Mouse (Mus musculus) cerebellum, adult 11-12 months (tissue): Measurements from ENCODE around the gene Vezt.

ENCODE experiments used
- DNase-seq: peaks from one replicate; pipeline ENCODE4 v3.0.0; 2022

Gene Vezt

DNA sequence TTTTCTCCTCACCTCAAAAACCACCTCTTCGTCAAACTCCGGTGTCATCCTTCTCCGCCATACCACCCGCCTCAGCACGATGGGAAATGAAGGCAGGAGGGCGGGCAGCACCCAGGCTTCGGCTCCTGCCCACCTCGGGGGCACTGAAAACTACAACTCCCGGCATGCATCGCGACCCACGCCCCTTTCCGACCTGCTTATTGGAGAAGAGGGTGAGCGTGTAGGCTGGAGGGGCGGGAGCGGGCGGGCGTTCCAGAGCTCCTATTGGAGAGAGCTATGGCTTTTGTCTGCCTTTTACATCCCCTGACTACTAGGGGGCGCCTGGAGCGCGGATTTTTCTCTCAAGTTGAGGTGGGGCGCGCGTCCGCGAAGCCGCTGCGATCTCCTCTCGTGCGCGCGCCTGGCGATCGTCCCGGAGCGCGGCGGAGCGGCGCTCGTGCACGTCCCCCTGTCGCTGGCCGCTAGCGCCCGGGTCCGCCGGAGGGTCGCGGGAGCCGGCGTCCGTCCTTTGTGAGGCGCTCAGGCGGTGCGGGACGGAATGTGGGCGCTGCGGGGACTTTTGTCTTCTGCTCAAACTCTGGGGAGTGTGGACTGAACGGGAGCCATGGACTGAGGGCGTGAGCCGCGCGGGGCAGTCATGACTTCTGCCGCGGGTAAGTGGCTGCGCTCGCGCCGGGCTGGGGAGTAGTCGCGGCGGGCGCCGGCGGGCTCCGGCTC is at the start of gene Vezt, which contains the start of gene Fgd6:
Gene Vezt (minus strand): TSS at position 160 of the 717 bp plus-strand sequence.
Gene Fgd6 (plus strand): TSS at position 344 of the 717 bp plus-strand sequence.
- DNase-seq, result peak; percentile 99

DNA sequence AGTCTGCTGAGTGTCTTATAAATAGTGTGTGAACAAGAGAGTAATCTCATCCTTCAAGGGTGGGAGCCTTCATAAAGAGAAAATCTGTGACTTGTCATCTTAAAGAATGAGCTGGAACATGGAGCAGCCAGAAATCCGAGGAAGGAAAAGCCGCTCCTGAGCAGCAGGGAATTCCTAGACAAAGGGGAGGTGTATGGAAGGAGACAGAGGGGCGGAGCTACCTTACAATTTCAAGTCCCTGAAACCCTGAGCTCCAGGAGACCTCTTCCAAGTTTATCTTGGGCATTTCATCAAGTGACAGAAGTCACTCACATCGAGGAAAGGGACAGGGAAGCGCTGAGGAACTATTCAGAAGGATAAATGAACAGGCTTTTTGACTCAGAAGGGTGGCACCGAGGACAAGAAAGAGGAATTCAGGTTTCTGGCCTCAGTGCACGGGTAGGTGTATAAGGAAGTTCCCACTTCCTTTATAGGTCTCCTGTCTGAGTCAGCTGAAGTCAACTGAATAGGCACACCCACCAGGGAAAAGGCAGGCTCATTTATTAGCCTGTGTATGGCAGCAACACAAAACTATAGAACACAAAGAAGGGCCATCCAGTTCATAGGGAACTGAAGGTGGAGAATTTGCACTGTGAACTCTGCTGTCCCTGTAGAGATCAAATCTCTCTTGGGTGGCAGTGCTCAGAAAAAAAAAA is 46.6 kb upstream of the Vezt start:
- no peak for DNase-seq

DNA sequence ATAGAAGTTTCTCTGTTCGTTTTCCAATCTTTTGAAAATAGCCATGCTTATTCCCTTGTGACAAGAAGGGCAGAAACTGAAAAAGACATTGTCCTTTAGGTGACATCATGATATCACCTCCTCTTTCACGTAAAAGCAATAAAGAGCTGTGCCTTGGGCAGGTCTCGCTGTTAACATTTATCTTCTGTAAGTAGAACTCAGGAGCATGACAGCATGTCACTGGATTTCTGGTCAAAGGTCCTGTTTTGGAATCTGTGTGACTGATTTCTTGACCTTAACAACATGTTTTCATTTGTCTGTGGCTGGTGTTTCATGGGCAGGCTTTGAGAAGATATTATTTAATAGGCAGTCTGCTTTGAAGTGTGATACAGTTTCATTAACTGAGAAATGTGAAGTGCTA is 45.1 kb upstream of the Vezt start:
- no peak for DNase-seq

DNA sequence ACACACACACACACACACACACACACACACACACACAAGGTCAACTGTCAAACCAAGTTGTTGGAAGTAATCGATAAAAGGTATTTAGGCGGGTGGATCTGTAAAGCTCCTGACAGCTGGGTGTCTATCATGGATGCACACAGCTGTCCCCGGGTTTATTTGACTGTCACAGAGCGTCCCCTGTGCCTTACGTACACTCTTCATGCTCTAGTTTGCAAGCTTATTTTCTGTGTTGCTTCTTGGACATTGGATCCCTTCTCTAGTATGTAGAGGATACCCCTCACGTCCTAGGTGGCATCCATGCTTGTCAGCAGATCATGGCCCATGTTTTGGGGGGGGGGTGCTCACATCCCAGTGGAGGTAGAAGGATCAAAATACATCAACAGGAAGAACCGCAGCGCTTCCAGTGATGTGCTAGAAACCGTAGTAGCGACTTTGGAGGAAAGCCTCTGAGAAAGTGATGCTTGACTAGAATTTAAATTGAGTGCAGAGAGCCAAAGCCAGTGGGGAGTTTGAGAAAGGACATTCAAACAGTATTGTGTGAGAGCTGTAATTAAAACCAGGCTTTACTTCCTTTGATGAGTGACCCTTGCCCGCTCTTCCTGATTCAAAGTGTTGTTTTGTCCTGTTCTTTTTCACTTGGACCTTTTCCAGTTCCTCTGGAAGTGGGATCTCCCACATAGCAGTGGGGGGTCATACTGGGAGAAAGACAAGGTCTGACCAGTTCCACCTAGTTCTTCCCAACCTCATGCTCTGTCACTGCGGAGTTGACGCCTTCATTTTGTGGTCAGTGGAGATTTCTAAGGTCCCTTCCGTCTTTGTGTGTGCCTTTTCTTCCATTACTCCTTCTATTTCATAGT is 41.6 kb upstream of the Vezt start:
- no peak for DNase-seq

DNA sequence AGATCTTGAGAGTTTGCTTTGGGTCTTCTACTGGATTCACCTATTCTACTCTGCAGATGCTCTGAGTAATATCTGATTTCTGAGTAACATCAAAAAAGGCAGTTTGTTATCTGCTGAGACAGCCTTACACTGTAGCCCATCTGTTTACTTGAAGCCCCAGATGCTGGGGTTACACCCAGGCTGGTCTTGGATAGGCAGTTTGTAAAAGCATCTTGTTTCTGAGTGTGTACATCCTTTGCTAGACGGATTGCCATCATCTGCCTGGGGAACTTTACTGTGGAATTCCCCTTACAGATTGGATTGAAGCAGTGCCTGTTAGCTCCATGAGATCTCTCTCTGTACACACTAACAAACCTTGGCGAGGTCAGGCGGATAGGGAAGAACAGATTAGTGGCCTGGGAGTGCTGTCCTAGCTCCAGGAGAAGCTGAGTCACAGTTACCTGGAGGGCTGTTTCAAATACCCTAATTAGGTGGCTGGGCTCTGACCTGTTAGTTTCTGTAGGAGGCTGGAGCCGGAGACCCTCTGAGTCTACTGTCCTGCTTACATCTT is 37.4 kb upstream of the Vezt start:
- no peak for DNase-seq

DNA sequence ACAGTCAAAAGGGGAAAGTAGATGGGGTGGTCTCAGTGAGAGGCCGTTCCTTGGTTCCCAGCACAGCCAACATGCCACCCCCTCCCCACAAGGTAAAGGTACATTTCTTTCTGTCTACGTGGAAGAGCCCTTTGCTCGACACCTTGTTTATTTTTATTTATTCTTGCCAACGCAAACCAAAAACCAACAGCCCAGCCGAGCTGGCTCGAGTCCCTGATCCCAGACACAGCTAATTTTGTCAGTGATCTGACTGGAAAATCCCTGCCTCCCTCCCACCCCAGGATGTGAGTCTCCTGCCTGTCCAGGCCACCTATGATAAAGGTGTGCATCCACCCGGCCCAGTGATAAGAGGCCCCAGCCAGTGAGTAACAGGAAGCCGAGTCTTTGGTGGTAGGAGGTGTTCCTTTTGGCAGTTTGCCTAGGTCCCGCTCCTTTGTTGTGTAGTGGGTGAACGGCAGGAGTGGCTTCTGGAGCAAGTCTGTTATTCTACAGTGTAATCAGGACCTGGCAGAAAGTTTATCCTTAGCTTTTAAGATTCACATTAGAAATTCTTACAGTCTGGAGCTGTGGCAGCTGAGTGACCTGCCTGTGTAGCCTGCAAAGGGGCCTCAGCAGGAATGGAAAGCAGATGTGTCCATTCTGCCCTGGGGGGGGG is 36.8 kb upstream of the Vezt start:
- peak; percentile 20 for DNase-seq

DNA sequence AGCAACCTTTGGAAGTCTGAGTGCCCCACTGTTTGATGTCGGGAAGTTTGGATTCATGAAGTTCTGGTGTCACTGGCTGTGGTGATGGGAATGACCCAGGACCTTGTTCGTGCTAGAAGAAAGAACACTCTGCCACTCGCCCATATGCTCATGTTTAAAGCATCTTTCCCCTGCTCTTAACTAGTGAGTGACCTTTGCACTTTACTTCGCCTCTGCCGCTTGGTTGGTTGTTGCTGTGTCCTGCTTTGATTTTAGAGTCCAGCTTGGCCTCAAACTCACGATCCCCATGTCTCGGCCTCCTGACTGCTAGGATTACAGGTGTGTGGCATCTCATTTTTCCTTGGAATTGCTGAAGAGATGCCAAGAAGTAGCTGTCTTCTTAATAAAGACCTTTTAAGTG is 36.0 kb upstream of the Vezt start:
- no peak for DNase-seq

DNA sequence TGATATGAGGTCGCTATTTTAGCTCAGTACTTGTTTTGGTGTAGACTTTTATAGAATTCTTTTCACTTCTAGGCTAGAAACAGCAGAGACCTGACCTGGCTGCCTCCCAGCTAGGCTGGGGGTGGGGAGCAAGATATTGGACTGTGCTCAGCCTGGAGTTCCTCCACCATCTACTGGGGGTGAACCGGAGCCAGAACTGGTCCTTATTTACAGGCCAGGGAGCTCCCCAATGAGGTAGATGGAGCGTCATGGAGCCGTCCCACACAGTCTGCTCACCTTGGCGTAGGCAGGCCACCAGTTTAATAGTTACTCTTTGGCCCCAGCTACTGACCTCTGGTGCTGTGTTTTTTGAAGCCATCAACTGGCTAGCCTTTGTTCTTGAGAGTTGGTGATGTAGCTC is 33.1 kb upstream of the Vezt start:
- peak; percentile 29 for DNase-seq

DNA sequence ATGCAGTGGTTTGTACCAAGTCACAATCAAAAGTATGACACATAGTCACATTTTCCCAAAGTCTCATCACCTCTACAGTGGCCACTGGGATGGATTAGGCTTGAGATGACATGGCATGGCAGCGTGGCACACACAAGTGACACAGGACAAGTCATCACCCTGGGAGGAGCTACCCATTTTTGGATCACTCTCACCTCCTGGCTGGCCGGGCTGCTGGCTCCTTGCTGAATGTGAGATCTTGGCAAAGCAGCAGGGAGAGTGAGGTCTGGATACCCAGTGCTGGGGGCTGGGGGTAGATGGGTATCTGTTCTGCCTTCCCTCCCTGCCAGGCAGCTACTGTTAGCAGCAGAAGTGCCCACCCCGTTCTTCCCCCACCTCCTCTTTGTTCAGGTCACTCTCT is 31.3 kb upstream of the Vezt start:
- no peak for DNase-seq

DNA sequence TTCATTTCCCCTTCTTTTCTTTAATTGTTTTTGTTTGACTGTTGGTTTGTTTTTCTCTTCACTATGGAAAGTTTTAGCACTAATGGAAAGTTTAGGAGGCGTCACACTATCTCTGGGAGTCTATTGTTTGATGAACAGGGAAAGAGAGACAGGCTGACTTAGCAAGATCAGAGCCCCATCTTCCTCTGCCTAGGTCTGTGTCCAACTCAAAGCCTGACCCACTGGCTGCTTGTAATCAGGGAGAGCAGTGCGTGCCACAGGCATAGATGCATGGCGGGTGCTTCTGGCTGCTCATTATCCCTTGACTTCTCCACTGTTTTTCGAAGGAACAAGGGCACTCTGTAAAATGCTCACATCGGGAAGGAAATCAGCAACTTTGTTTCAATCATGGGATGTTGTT is 26.7 kb upstream of the Vezt start:
- no peak for DNase-seq

DNA sequence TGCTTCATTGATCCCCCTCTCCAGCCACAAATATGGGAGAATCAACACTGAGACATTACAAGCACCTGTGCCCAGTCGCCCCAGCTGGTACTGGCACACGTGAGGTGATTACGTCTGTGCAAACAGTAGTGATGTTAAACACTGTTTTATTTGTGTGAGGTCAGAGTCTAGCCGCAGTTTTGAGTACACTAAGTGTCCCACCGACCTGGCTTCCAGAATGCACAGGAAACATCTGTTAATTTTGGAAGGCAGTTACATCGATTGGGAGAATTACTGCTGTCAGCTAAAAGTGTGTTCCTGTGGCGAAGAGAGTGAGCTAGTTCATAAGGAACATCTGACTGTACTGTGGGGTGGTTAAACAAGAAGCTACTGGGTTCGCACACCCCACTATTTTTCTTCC is 24.6 kb upstream of the Vezt start:
- DNase-seq, result no peak

DNA sequence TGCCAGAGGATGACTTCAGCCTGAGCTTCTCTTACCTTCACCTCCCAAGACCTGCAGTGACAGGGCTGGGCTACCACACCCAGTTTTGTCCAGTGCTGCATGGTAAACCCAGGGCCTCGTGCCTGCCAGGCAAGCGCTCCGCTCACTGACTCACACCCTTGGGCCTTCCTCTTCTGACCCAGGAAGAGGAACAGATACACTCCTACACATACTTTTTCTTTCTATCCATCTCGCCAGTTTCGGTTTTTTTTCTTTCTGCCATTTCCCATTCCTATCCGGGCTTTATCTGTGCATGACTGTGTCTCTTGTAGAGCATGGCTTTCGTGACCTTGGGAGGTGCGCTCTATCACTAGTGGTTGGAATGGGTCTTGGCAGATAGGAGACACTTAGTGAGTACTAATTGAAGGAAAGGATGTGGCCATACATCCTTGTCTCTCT is 24.0 kb upstream of the Vezt start:
- no peak for DNase-seq

DNA sequence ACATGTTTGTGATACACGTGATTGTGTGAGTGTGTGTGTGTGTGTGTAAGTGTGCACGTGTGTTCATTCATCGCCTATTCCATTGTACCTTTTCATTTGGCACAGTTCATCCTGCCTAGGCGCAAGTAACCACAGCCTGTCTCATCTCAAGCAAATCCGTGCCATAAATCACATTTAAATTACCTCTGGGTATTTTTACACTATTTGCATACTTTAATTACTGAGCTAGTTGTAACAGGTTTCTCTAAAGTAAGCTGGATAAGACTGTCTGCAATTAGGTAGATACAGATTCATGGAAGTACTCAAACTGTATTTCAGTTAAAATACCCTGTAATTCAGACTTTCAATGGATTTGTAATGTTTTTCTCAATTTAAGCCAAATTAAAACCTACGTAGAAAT is 20.9 kb upstream of the Vezt start:
- no peak for DNase-seq

DNA sequence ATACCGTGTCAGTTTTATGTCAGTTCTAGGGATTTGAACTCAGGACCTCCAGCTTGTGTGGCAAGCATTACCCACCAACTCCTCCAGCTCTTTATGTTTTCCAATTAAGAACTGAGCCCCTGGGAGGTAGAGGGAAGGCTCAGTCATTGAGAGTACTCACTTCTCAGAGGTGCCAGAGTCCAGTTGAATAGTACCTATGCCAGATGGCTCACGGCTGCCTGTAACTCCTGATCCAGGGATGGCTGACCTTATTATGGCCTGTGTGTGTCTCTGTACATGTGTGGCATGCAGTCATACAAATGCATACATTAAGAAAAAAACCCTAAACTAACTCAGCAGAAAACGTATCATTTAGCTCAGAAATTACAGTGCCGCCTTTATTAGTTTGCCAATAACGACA is 15.1 kb upstream of the Vezt start:
- DNase-seq, result no peak

DNA sequence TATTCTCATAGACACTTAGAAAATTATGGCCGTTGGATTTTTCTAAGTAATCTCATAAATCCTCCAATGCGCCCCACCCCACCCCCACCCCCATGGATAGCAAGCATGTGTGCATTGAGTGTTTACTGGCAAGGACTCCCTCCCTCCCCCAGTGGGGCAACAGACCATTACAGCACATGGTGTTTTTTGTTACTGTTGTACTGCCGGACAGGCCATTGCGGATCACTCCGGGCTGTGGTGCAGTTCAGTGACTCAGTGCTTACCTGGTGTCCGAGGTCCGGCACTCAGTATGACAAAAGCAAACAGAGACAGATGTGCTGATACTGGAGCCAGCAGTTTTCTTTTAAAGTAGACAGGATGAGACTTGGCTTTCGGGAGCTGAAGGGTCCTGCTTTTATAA is 13.5 kb upstream of the Vezt start:
- DNase-seq, result no peak

DNA sequence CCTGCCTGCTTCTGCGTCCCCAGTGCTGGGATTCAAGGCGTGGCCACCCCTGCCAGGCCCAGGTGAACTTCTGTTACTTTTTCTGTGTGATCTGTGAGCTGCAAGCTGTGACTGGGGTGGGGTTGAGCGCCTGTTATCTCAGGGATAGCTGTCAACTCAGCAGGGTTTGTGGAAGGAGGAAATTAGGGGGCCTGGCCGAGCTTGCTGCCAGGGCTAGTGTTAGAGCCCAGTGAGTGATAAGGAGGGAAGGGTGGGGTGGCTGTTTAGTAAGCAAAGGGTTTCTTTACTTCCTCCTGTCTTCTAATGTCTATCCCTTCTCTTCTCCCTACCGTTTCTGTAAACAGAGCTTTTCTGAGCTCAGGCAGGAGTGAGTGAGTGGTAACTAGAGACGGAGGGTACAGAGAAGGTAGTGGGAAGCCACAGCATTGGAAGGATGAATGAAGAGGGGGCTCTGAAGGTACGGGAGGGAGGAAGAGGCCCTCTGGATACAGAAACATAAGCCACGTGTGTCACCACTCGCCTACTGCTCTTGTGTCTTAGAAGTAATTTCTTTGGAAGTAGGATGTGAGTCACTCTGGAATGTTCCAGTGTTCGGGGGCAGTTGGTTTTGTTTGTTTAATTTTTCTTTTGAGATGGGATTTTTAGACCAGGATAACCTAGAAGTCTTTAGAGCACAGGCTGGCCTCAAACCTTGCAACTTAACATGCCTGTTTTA is 12.4 kb upstream of the Vezt start:
- DNase-seq, result no peak

DNA sequence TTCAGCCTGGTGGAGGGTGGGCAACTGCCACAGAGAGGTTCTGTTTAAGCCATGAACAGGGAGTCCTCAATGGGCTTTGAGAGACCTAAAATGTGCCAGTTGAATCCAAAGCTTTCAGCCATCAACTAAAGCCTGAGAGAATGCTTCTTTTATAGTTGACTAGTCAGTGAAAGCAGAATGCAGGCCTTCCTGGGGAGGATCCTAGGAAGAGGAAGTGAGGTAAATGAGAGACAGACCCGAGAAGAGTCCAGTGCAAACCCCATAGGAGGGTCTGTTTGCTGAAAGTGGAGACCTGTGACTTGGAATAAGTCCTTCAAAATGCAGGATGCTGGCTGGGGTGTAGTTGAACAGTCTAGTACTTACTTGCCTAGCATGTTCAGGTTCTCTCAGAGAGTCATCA is 11.4 kb upstream of the Vezt start:
- DNase-seq, result no peak

DNA sequence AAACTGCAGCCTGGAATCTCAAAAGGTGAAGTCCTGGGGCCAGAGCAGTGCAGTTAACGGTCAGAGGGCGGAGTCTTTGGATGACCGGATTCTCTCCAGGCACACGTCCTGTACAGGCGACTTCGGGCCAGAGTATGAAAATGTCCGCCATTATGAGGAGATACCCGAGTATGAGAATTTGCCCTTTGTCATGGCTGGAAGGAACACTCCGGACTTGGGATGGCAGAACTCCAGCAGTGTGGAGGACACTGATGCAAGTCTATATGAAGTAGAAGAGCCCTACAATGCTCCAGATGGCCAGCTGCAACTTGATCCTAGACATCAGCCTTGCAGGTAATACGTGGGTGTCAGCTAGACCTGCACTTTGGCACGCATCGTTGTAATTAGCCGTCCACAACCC is 9.7 kb upstream of the Vezt start:
- no peak for DNase-seq

DNA sequence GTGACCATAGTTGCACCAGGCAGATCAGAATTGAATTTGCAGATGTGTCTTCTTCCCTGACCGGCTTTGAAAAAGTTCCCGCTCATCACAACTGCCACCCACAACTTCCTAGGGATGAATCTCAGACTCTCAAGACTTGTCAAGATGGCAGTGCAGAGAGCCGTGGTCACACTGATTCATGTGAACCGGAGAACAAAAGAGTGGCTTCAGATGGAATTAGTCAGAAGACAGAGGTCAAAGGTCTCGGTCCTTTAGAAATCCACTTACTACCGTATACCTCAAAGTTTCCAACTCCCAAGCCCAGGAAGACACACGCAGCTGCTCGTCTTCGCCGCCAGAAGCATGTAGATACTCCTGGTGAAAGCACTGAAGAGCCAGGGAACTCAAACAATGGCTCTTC is 8.3 kb upstream of the Vezt start:
- no peak for DNase-seq

DNA sequence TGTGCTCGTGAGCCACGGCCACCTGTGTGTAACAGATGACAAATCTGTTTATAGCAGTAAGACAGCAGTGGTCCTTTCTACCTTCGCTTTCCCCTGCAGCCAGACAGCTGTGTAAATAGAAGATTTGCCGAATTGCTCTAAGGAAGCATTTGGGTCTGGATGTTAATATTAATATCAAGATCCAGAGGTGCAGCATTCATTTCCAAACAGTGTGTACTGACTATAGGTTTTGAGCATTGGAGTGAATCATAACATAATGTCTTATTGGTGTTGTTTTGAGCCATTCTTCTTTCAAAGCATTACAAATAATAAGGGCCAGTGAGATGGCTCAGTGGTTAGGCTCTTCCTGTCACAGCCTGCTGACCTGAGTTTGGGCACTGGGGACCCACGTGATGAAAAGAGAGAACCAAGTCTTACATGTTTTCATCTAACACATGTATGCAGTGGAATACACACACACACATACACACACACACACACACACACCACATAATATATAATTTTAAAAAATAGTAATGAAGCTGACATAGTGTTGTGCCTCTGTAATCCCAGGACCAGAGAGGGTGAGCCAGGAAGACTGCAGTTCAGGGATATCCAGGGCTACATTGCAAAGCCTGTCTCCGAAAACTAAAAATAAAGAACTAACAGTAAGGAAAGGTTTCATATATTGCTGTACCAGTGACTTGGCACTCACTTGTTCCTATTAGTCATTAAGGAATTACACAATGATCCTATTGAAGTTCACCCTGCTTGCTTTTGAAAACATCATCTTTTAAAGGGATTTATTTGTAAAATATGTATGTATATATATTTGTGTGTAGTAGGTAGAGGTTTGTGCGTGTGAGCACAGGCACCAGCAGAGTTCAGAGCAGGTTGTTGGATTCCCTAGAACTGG is 3.0 kb upstream of the Vezt start:
- no peak for DNase-seq

DNA sequence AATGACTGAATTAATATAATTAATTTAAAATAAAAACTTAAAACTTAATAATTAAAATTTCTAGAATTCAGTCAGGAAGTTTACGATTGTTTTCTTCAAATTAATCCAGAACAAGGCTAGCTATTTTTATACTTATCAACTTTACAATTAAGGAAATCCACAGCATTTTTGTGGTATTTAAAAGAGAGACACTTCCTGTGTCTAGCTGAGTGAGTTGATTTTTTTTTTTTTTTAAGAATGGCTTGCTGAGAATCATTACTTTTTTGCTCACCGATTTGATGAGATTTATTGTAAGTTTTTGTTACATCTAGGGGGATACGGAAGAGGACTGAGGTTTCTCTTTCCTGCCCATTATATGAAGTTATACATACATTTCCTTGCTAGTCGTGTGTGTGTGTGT is 2.0 kb upstream of the Vezt start:
- DNase-seq, result no peak
